Mouse (Mus musculus): ENCODE data around the gene Desi1.

Gene Desi1

DNA sequence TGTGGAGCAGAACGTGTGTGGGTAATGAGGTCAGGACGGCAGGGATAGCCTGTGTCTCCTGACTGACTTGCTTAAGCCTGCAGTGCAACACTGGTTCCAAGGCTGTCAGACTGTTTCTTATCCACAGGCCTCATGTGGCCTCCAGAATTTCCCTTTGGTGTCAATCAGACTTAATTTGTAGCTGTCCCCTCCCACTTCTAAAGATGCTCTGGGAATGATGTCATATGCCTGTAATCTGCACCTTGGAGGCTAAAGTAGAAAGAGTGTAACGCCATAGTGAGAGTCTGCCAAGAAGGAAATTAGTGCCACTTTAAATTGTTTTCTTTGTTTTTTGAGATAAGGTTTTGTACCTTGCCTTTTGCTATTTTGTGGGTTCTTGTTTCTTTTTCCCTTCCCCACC, 14.4 kb downstream of the Desi1 start:
- no peak for DNase-seq (ENCODE audit: low read depth, low spot score)

DNA sequence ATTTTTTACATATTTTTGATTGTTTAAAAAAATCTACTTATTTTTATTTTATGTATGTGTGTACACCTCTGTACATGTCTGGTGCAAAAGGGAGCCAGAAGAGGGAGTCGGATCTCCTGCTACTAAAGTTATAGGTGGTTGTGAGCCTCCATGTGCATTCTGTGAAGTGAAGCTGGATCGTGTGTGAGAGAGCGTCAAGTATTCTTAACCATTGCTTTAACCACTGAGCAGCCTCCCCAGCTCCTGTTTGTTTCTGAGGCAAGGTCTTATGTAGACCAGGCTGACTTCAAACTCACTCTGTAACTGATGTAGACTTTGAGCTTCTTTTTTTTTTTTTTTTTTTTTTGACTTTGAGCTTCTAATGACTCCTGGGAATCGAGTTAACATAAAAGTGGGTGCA, 16.2 kb downstream of the Desi1 start:
- DNase-seq (ENCODE audit: low read depth, low spot score) = no peak

DNA sequence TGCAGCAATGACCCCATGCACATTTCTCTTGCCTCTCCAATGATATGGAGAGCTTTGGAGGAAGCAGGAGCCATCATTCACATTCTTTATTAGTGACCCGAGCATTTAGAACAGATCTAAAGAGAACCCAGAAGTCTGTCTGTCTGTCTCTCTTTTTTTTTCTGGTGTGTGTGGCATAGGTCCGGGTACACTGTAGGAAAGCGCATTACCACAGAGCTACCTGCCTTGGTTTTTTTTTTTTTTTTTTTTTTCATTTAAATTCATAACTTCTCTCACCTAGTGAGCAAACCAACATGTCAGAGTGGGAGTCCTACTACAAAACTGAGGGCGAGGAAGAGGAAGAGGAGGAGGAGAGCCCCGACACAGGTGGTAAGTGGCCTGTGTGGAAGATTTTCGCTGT, 16.8 kb downstream of the Desi1 start:
- DNase-seq (ENCODE audit: low read depth, low spot score) = no peak

- peak; percentile 99 for DNase-seq (ENCODE audit: low read depth, low spot score)
These were observed 17.4 kb downstream of the Desi1 start for GRCm38 (mm10) chr15:82016101-82016808.

DNA sequence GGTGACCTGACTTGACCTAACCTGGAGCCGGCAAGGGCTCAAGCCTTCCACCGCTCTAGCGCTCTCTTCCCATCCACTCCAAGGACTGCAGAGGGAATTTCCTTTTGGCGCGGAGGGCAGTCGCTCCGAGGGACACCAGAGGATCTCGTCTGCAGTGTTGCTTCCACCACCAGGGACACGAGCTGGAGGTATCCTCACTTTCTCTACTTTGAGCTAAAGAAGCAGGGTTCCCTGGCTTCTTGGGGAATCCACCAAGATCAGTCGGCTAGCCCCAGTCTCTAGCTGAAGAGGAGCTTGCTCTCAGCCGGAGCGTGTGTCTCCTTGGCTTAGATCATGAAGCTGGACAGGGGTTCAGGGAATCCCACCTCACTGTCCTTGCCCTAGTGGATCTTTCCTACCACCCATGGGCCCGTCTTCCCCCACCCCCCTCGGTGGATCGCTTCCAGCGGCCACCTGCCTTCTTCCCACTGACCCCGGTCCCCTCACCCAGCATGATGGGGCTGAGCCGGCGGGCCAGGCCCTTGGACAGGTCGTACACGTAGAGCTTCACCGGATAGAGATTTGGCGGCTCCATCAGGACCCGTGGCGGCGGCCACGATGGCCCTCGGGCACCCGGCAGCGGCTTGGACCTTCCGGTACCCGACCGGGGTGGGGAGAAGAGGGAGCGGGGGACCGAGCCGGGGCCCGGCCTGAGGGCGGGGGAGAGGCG, 18.1 kb downstream of the Desi1 start:
- DNase-seq (ENCODE audit: low read depth, low spot score) = peak; percentile 23

- no peak for DNase-seq (ENCODE audit: low read depth, low spot score)
These were observed 18.8 kb downstream of the Desi1 start for GRCm38 (mm10) chr15:82014745-82015391.

DNA sequence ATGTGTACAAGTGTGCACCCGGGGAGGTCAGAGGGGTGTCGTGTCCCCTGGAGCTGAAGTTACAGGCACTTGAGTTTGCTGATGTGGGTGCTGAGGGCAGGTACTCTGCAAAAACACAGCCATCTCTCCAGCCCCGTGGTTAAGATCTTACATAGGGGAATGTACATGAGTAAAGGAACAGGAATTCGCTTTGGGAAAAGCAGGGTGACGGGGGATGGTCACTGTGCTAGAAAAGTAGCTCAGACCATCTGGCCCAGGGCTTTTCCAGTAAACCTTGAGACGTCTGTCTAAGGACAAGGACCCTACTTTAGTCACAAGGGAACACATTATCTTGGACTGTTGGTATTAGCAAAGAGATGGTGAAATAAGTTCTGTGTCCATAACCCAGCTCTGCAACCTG, 21.7 kb downstream of the Desi1 start:
- no peak for DNase-seq (ENCODE audit: low read depth, low spot score)

GRCm38 (mm10) chr15:82004257-82004656, 29.4 kb downstream of the Desi1 start:
- no peak for DNase-seq (ENCODE audit: low read depth, low spot score)

- no peak for DNase-seq (ENCODE audit: low read depth, low spot score)
These were observed 39.7 kb downstream of the Desi1 start for GRCm38 (mm10) chr15:81993992-81994391.

GRCm38 (mm10) chr15:81990549-81990948, 43.1 kb downstream of the Desi1 start:
- DNase-seq (ENCODE audit: low read depth, low spot score) = no peak

DNA sequence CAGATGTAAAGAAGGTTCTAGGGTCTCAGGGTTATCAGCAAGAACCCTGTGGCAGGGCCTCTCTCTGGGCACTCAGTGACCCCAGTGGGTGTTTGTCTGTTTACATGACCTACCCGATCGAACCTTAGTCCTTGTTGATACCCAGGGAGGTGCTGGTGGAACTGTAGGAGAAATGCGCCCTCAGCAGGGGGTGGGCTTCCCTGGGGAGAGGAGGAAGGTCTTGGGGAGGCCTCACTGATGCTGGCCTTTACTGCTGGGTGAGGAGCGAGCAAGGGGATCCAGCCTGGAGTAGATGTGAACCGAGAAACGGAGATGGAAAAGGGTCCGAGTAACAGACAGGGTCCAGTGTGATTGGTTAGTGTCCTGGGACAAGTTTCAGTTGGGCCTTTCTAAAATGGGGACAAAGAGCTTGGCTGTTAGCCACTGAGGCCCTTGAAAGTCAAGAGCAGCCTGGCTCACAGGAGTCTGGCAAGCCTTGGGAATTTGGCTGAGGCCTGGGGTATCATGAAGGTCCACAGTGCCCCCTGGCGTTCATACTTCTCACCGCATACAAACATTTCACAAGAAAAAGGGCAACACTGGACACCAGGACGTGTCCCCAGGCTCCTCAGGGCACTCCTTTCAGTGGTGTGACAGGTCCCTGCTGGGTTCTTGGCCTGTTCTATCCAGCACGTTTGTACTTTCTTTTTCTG, 44.1 kb downstream of the Desi1 start:
- peak; percentile 86 for DNase-seq (ENCODE audit: low read depth, low spot score)

GRCm38 (mm10) chr15:81987646-81988045, 46.0 kb downstream of the Desi1 start, which contains the start of gene Xrcc6:
Gene Xrcc6, plus strand, starts transcription at chr15:81987835.
- DNase-seq (ENCODE audit: low read depth, low spot score) = no peak

DNA sequence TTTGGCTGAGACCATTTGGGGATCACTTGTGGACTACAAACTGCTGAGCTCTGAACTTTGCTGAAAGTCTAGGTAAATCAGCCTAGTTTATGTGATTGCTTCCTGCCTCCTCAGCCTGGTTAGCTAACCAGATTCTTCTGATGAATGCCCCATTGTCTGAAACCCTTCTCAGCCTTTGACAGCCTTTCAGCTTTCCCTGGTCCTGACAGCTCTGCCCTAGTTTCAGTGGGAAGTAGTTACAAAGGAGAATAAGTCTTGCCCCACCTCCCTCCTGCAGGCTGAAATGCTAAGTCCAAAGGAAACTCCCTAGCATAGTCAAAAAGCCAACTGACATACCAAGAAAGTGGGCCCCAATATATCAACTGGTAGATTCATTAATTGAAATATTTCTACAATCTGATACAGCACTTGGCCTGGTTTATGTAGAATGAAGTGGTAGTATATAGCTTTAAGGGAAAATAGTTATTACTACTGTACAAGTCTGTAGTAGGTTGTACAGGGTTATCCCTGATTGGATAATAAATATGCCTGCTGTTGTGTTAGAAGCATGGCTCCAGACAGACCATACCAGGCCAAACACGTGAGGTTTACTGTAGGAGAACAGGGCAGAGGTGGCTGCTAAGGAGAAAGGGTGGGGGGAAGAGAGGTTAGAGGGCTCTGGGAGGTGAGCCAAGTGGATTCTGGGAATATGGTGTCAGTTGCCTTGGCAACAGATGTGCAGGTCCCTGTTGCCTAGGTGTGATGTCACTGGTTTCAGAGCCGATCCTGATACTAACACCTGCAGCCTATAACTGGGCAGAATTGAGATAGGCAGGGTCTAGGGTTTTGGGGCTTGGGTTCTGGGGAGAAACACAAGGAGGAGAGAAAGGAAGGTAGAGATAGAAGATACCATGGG, 48.1 kb downstream of the Desi1 start:
- DNase-seq (ENCODE audit: low read depth, low spot score) = peak; percentile 38

DNA sequence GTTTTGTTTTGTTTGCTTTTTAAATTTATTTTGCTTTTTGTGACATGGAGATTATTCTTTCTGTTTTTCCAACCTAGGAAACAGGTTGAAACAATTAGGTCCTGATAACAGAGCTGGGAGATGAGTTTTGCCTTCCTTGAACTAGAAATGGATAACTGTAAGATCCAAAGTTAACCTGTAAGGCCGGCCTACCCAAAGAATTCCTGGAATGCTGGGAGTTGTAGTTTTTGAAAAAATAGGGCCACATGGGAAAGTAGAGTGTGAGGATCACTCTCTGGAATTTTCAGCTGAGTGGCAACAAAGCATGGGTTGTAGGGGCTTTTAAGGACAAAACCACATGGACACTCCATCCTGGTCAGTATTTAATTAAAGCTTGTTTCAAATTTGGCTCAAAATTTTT, 51.5 kb downstream of the Desi1 start:
- no peak for DNase-seq (ENCODE audit: low read depth, low spot score)

- peak; percentile 47 for DNase-seq (ENCODE audit: low read depth, low spot score)
These were observed 53.3 kb downstream of the Desi1 start, which contains the start of gene 1700029P11Rik for GRCm38 (mm10) chr15:81980321-81980720. Gene 1700029P11Rik, plus strand, starts transcription at chr15:81980540.

DNA sequence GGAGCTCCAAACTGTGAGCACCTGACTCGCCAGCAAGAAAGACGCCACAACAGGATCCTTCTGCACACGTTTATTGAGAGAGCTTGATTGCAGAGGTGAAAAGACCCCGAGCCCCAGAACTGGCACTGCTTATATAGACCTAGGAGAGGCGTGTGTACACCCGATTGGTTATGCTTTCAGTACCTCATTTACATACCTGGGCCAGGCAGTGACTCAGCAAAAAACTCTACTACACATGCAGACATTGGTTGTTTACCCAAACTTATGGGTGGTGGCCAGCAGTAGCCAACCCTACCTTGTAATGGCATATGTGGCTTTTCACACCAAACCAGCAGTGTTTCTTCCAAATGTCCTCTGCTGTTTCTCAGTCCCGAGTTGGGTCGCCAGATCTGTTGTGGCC, 58.5 kb downstream of the Desi1 start:
- peak; percentile 49 for DNase-seq (ENCODE audit: low read depth, low spot score)

DNA sequence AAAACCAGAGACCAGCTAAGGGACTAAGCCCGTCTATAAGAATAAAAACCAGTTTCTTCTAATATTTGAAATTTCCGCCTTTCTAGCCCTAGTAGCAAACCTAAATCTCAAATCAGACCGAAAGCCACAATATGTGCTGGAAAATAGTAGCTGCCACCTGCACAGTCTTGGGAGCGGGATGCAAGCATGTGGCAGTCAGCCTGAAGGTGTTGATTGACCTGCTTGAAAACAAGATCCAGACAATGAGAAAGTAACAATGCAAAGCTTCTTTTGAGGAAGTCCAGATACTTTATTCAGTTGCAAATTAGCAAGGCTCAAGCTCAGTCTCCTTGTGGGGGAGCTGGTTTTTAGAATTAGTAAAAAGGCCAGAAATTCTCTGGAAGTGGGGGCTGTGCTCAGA, 63.2 kb downstream of the Desi1 start:
- peak; percentile 72 for DNase-seq (ENCODE audit: low read depth, low spot score)

- peak; percentile 76 for DNase-seq (ENCODE audit: low read depth, low spot score)
These were observed 64.0 kb downstream of the Desi1 start for GRCm38 (mm10) chr15:81969635-81970034.

DNA sequence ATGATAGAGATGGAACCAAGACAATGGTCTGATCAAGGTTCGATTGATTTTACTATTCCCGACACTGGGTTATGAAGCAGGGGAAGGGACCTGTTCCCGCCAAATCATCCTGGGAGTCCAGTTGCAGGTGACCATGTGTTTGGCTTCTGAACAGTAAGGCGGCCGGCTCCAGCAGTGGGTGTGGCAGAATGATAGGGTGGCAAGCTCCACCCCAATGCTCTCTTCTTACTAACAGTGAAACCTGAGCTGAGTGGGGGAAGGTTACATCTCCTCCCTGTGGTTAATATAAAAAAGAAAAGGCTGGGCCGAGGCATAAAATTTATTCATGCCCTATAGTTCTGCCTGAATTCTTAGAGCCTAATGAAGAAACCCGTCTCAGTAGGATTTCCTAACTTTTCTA, 64.5 kb downstream of the Desi1 start:
- DNase-seq (ENCODE audit: low read depth, low spot score) = peak; percentile 90

- peak; percentile 34 for DNase-seq (ENCODE audit: low read depth, low spot score)
These were observed 65.2 kb downstream of the Desi1 start for GRCm38 (mm10) chr15:81968447-81968846.

GRCm38 (mm10) chr15:81967821-81968220, 65.8 kb downstream of the Desi1 start:
- DNase-seq (ENCODE audit: low read depth, low spot score) = peak; percentile 76
